Mouse (Mus musculus) megakaryocyte, embryonic 14.5 days (primary cell): ENCODE measurements around the gene Nipa2.

Source experiments
- FLI1 ChIP-seq: IDR thresholded peaks from 2 replicates; pipeline ENCODE4 v1.6.1; 2012; ENCODE audit warnings: low read length, inconsistent platforms, mixed read lengths
- GATA1 ChIP-seq: IDR thresholded peaks from 3 replicates; pipeline ENCODE4 v1.6.1; 2012; ENCODE audit warnings: mixed read lengths, low read length, inconsistent platforms, borderline replicate concordance

DNA sequence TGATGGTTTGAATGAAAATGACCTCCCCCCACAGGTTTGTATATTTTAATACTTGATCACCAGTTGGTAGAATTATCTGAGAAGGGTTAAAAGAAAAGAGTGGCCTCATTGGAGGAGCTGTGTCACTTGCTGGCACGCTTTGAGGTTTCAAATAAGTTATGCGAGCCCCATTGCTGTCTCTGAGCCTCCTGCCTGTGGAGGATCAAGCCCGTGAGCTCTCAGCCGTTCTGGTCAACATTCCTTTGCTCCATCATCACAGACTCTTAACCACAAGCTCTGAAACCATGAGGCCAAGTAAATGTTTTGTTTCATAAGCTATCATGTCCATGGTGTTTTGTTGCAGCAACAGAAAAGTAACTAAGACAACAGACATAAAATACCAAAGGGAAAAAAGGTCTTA, 22.5 kb upstream of the Nipa2 start:
- TF ChIP-seq GATA1 (no peak), FLI1 (no peak)
